Mouse (Mus musculus): ENCODE measurements around the gene Lhb. TPM values are rescaled to one million over a fixed set of nuclear protein-coding genes. Genes with fewer than 3 reads are reported as not detected.

The Lhb gene
- polyA plus RNA-seq, 1 experiment: not detected

DNA sequence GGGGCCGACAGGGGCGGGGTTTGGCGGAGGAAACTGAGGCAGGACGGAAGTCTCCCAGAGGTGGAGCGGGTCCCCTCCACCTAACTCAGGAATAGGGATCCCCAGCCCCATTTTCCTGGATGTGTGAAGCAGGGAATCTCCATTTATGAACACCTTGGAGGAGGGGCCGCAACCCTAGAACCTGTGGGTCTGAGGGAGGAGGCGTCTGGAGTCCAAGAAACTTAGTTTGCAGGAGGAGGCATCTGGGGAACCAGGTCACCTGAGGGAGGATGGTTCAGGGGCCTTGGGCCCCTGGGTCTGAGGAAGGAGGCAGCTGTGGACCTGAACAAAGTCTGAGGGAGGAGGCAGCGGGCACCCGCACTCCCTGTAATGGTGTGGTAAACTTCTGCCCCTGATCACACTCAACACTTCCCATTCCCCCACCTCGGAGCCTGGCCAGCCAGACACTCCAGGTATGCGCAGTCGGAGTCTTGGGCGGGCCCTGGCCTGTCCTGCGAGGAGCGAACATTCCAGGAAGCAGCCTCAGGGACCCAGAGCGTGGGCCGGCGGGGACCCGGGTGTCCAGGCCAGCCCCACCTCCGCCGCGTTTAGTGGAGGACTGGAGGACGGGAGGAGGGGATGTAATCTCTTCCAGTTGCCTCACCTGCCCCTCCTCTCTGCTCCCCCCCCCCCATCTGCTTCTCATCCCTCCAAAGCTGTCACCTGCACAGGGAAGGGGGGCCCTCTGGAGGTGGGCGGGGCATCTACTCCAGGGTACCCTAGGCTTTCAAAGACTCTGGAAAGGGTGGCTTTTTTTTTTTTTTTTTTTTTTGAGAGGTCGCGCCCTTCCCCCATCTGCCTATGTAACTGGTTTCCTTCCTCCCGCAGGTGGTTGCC is 6.5 kb upstream of the Lhb start:
- Histone ChIP-seq H3K4me3 (ENCODE audit: extremely low read depth, insufficient read depth, insufficient read length) (no peak overlapping the region; the same call in 1 of the 2 replicates), H3K27me3 (ENCODE audit: control insufficient read depth, insufficient read depth, low read length) (peaks cover 28% of the 10 kb centered on the region), H3K4me1 (ENCODE audit: control insufficient read depth, insufficient read depth, insufficient read length) (peaks cover 9% of the 10 kb centered on the region), H3K36me3 (ENCODE audit: control insufficient read depth, insufficient read depth, low read length) (no peaks in the 10 kb centered on the region), H3K27ac (ENCODE audit: insufficient read depth, low read length) (no peak overlapping the region)
- 3% methylated on average over 26 of the region's 27 CpGs for WGBS
- no peak for DNase-seq (ENCODE audit: low read depth in 1 of 2, low spot score in 2 of 2)
- no peak for TF ChIP-seq POLR2A (IDR thresholded peaks at IDR 0.05; ENCODE audit: low read depth, low read length)
- TF ChIP-seq CTCF (IDR thresholded peaks at IDR 0.05; ENCODE audit: extremely low read depth, insufficient read depth, insufficient read length, insufficient replicate concordance): no peak

DNA sequence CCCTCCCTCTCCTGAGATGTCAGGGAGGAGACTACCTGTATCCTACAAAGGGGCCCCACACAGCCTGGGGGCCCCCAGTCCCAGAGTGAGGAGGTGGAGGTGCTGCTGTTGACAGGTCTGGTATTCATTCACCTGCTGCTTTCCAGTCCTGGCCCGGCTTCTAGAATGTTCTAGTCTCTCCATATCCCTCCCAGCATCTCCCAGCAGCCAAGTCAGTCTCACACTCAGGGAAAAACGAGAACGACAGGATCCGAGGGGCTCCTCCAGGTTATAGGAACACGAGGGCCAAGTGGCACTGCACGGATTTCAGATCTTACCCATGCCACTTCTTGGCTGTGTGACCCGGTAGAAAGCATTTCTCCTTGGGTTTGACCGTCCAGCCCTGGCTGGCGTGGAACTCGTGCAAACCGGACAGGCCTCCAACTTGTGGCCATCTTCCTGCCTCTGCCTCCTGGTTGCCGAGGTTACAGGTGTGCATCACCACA is 5.8 kb upstream of the Lhb start:
- no peak overlapping the region for H3K4me3 ChIP-seq (ENCODE audit: extremely low read depth, insufficient read depth, insufficient read length)
- peaks cover 28% of the 10 kb centered on the region for H3K27me3 ChIP-seq (ENCODE audit: control insufficient read depth, insufficient read depth, low read length)
- H3K36me3 ChIP-seq (ENCODE audit: control insufficient read depth, insufficient read depth, low read length): no peaks in the 10 kb centered on the region
- no peak for TF ChIP-seq POLR2A (IDR thresholded peaks at IDR 0.05; ENCODE audit: low read depth, low read length)
- no peak for TF ChIP-seq CTCF (IDR thresholded peaks at IDR 0.05; ENCODE audit: extremely low read depth, insufficient read depth, insufficient read length, insufficient replicate concordance)
- 23% methylated on average over 12 of the region's 12 CpGs for WGBS
- H3K4me1 ChIP-seq (ENCODE audit: control insufficient read depth, insufficient read depth, insufficient read length): peaks cover 9% of the 10 kb centered on the region
- no peak for DNase-seq (ENCODE audit: low read depth in 1 of 2, low spot score in 2 of 2)
- H3K27ac ChIP-seq (ENCODE audit: insufficient read depth, low read length): no peak overlapping the region

DNA sequence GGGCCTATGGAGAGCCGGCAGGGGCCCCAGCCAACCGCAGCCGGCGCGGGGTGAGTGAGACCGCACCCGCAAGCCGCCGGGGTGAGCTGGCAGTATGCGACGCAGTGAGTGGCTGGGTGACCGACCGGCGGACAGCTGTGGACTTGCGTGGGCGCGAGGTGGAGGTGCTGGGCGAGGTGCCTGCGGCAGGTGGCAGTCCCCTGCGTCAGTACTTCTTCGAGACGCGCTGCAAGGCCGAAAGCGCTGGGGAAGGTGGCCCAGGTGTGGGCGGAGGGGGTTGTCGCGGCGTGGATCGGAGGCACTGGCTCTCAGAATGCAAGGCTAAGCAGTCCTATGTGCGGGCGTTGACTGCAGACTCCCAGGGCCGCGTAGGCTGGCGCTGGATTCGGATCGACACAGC is 5.0 kb upstream of the Lhb start:
- no peak for DNase-seq (ENCODE audit: low read depth in 1 of 2, low spot score in 2 of 2)
- 9% methylated on average over 37 of the region's 37 CpGs for WGBS
- TF ChIP-seq CTCF (IDR thresholded peaks at IDR 0.05; ENCODE audit: extremely low read depth, insufficient read depth, insufficient read length, insufficient replicate concordance): no peak
- no peak for TF ChIP-seq POLR2A (IDR thresholded peaks at IDR 0.05; ENCODE audit: low read depth, low read length)

DNA sequence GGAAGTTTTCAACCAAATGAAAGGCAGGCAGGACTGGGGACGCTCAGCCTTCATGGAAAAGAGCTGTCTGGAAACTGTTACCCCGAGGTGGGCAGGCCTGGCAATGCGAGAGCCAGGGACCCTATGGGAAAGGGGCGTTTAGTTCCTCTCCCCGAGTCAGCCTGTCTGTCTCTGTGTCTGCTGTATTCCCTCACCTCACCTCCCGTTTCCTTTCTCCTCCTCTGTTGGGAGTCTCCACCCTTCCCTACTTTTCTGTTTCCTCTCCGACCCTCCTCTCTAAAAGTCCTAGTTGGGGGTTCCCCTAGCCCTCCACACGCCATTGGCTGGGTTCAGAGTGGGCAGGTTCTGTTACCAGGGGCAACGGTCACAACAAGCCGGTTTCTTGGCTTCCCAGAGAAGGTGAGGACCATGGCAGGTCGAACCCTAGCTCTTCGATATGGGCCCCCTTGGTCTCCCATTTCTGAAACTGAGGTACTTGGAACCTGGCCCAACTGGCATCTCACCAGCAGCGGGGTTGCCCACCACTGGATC is 2.6 kb upstream of the Lhb start:
- DNase-seq (ENCODE audit: low read depth in 1 of 2, low spot score in 2 of 2): no peak
- no peak for TF ChIP-seq CTCF (IDR thresholded peaks at IDR 0.05; ENCODE audit: extremely low read depth, insufficient read depth, insufficient read length, insufficient replicate concordance)
- Histone ChIP-seq H3K27me3 (ENCODE audit: control insufficient read depth, insufficient read depth, low read length) (peaks cover 28% of the 10 kb centered on the region), H3K27ac (ENCODE audit: insufficient read depth, low read length) (no peak overlapping the region), H3K36me3 (ENCODE audit: control insufficient read depth, insufficient read depth, low read length) (peaks cover 22% of the 10 kb centered on the region), H3K4me3 (ENCODE audit: extremely low read depth, insufficient read depth, insufficient read length) (no peak overlapping the region), H3K4me1 (ENCODE audit: control insufficient read depth, insufficient read depth, insufficient read length) (peaks cover 9% of the 10 kb centered on the region)
- 15% methylated on average over 13 of the region's 13 CpGs for WGBS

More for the DNA sequence above, 5.0 kb upstream of the Lhb start:
- no peak overlapping the region for H3K27ac ChIP-seq (ENCODE audit: insufficient read depth, low read length)
- H3K4me3 ChIP-seq (ENCODE audit: extremely low read depth, insufficient read depth, insufficient read length): no peak overlapping the region; the same call in 1 of the 2 replicates
- H3K27me3 ChIP-seq (ENCODE audit: control insufficient read depth, insufficient read depth, low read length): peaks cover 28% of the 10 kb centered on the region
- no peaks in the 10 kb centered on the region for H3K36me3 ChIP-seq (ENCODE audit: control insufficient read depth, insufficient read depth, low read length)
- H3K4me1 ChIP-seq (ENCODE audit: control insufficient read depth, insufficient read depth, insufficient read length): peaks cover 9% of the 10 kb centered on the region

- no peak overlapping the region for H3K27ac ChIP-seq (ENCODE audit: insufficient read depth, low read length)
- H3K27me3 ChIP-seq (ENCODE audit: control insufficient read depth, insufficient read depth, low read length): peaks cover 15% of the 10 kb centered on the region
- peaks cover 40% of the 10 kb centered on the region for H3K36me3 ChIP-seq (ENCODE audit: control insufficient read depth, insufficient read depth, low read length)
- DNase-seq (ENCODE audit: low read depth in 1 of 2, low spot score in 2 of 2): no peak
- WGBS: 54% methylated on average over 27 of the region's 27 CpGs
- H3K4me3 ChIP-seq (ENCODE audit: extremely low read depth, insufficient read depth, insufficient read length): no peak overlapping the region
- TF ChIP-seq POLR2A (IDR thresholded peaks at IDR 0.05; ENCODE audit: low read depth, low read length) (no peak), CTCF (IDR thresholded peaks at IDR 0.05; ENCODE audit: extremely low read depth, insufficient read depth, insufficient read length, insufficient replicate concordance) (no peak)
- peaks cover 5% of the 10 kb centered on the region for H3K4me1 ChIP-seq (ENCODE audit: control insufficient read depth, insufficient read depth, insufficient read length)
Measured at GRCm38 (mm10) chr7:45419859-45420614, 583 bp upstream of the Lhb start.

DNA sequence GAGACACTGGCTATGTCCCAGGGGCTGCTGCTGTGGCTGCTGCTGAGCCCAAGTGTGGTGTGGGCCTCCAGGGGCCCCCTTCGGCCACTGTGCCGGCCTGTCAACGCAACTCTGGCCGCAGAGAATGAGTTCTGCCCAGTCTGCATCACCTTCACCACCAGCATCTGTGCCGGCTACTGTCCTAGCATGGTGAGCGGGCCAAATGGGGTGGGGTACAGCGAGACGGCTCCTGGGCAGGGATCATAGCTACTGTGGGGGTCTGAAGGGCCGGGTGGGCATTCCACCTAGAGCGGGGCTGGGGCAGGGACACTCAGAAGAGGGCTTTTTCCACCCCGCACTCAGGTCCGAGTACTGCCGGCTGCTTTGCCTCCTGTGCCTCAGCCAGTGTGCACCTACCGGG is 574 bp downstream of the Lhb start:
- Histone ChIP-seq H3K4me3 (ENCODE audit: extremely low read depth, insufficient read depth, insufficient read length) (no peak overlapping the region), H3K36me3 (ENCODE audit: control insufficient read depth, insufficient read depth, low read length) (peaks cover 41% of the 10 kb centered on the region), H3K27me3 (ENCODE audit: control insufficient read depth, insufficient read depth, low read length) (peaks cover 6% of the 10 kb centered on the region; the same call in 1 of the 2 replicates), H3K4me1 (ENCODE audit: control insufficient read depth, insufficient read depth, insufficient read length) (no peaks in the 10 kb centered on the region), H3K27ac (ENCODE audit: insufficient read depth, low read length) (no peak overlapping the region)
- TF ChIP-seq POLR2A (IDR thresholded peaks at IDR 0.05; ENCODE audit: low read depth, low read length): no peak
- 97% methylated on average over 14 of the region's 14 CpGs for WGBS
- DNase-seq (ENCODE audit: low read depth in 1 of 2, low spot score in 2 of 2): no peak
